Mouse (Mus musculus) CD4-positive, CD25-positive, alpha-beta regulatory T cell, adult 2 months (primary cell): ENCODE results near the gene Gmds.

ENCODE experiments used
- DNase-seq: peaks from one replicate; pipeline ENCODE4 v3.0.0-alpha.2; 2012; ENCODE audit warnings: low read depth, low spot score

The Gmds gene

DNA sequence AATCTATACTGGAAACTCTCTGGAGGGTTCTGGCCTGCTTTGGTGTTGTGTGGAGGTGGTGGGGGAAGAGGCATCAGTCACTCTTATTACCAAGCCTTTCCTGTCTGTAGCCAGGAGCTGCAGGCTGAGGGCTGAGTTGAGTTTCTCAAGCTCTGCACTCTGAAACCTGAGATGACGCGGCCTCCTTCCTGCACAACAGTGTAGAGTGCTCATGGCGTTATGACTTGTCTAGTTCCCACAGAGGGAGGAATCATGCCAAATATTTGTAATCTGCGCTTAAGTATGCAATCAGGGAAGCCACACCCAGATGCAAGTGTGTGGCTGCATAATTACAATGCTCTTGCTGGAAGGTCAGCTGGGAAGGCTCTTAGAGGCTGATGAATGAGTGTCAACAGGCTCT lies 461.5 kb downstream of the Gmds start:
- no peak for DNase-seq

DNA sequence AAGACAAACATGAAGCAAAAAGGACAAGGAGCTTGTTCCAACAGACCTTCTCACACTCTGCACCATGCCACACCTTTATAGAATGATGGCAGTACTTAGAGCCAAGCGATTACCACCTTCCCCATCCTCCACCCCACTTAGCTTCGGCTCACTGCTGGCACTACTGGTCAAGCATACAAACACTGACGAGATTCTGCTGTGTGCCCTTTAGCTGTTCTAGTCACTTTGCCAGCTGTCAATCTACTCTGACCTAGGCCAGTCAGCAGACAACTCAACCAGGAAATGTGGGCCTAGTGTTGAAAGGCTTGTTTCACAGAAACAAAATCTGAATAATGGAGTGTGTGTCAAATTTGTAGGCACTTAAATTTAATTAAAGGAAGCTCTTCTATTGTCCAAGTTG lies 464.1 kb downstream of the Gmds start:
- no peak for DNase-seq

DNA sequence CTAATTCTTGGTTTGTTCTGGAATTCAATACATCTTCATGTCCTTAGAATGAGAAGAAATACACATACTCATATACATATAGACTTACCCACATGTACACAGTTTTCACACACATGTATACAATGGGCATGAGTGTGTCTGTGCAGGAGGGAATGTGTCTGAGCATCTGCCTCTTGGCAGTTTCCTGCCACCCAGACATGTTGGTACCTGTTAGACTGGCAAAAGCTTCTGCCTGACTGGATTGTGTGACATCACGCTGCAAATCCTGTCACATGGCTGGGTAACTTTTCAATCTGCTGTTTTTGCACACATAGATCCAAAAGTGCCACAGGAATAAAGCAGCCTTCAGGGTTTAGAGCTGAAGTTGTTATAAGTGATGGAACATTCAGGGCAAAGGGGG lies 465.3 kb downstream of the Gmds start:
- no peak for DNase-seq

DNA sequence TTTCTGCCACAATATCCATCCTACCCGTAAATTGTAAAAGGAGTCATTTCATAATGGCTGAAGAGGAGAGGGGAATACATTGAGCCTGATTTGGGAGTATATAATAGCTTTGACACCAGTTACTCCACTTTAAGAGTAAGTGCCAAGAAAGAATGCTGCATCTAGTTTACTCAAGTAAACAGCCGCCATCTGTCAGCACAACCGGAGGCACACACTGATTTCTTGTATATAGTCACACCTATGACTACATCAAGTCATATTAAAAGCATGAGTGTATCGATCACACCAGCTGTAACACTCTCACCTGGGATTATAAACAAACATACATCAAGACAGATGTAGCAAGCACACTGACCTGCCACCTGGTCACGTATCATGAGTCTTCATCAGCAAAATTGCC lies 473.8 kb downstream of the Gmds start:
- DNase-seq: no peak

DNA sequence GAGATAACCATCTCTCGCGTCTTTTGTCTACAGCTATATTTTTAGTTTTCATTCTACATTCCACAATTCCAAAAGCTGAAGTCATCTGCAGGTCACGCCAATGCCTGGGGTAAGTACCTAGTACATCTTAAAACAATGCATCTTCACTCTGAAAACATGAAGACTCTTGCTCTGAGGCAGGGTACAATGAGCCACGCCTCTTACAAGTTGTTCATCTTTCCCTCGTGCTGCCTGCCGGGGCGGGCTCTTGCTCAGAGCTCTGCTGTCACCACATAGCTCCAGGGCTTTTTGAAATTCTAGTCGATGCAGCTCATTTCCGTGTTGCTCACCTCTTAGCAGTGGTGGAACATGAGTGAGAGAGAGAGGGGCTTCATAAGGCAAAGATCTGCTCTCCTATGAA lies 475.1 kb downstream of the Gmds start:
- no peak for DNase-seq

DNA sequence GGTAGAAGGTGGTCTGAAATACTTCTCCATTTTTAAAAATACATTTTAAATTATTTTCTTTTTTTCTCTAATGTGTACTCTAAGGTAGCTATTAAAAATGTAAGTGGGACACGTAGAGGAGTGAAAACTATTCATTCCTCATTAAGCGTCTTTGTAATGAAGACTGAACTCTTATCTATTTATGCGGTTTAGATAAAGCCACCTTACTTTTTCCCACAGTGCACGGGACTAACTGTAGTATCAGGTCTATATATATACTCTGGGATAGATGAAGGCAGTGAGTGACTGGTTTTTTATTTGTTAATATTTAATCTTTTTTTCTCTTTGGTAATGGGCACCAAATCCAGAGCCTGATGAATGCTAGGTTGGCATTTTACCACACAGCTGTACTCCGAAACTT lies 478.3 kb downstream of the Gmds start:
- no peak for DNase-seq

DNA sequence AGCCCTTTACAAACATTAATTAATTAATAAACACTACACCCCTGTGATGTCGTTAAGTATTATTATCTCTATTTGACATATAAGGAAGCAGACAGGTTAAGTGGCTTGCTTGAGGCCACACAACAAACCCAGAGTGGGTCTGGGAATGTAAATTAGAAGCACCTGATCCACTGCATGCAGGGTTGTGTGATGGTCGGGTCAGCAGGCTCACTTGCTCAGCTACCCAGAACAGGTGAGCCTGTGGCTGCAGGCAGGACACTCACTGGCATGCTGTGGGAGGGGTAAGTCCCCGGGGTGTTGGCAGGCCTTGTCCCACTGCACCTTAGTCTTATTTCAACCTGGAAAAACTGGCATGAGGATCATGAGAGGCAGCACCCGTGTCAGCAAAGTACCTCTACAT lies 484.5 kb downstream of the Gmds start:
- no peak for DNase-seq

DNA sequence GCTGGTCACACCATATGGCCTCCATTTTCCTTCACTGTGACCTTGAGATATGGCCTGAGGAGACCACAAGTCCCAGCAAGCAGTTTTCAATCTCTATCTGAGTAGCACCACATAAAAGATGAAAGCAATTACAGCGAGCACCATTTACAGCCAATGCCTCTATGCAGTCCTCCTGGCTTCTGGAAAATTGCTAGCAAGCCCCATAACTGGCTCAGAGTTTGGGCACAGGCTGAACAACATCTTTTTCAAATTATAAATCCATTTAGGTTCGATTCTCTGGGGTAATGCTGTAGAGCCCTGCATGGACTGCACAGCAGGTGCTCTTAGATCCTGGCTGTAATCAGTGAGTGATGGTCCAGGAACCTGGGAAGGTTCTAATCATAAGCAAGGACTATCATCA lies 485.0 kb downstream of the Gmds start:
- DNase-seq: no peak

DNA sequence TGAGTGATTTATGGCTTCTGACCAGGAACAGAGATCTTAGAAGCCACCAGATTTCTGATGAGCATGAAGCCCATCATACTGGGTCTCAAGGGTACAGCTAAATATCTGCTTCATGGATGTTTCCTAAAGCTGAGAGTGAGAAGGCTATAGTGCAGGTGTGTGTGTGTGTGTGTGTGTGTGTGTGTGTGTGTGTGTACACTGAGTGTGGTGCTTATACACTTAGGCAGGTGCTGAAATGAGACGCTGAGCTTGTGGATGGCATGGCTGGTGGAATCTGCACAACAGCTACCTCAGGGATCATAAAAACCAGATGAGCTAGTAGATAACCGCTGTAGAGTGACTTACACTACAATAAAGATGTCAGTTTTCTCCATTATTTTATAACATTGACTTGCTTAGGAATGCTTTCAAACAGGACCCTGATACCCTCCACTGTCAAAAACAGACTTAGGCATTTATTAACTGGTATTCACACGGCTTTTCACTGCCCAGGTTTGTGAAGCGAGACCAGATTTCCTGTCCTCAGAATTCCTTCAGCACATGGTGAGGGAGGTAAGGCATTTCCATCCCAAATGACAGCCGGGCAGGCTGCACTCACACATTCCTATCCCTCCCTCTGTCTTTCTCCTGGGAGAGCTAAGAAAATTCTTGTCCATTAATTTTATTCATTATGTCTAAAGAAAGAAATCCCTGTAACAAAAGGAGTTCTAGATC lies 489.1 kb downstream of the Gmds start:
- no peak for DNase-seq

DNA sequence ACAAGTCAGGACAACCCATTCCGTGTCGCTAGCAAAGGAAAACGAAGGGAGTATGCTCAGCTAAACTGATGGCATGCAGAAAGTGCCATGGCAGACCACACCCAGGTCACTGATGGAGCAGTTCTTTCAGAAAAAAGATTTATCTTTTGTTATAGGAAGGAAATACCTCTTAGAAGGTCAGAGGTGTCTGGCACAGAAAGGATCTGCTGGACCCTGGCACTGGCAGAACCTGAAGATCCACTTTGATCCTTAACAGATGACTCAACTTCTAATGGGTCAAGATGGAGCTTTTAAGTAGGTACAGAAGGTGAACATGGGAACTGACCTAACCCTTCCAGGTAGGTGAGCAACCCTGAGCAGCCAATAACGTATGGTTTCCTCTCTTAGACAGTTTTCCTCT lies 502.7 kb downstream of the Gmds start:
- DNase-seq: no peak

DNA sequence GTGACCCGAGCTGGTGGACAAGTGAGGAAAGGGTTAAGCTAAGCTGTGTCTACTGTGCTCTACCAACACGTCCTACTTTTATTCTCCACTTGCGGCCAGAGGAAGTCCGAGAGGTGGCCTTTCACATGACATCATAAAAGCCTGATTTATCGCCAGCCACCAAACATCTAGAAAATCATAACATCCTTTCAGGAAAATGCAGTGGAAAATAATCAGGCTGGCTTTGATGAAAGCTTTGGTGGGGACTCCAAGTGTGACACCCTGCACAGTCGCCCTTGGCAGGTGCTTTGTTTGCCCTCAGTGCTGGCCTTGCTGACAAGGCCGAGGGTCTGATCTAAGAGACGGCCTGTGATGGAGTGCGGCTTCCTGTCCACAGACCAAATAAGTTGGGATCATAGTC lies 508.2 kb downstream of the Gmds start:
- DNase-seq: no peak

DNA sequence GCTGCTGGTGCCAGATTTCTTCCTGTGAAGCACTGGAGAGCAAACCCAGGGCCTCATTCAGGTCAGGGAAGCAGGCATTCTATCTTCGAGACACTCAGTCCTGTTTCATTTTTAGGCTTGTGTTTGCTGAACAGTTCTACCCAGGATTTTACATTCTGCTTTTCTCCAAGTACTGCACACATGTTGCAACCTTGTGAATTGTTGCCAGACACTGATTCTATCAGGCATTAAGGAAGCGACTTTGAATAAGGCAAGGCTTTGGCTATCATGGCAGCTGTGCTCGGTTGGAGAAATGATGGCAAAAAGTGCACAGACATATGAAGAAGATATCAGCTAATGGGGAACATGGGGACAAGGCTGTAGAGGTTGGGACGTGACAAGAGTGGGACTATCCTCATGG lies 510.1 kb downstream of the Gmds start:
- no peak for DNase-seq

DNA sequence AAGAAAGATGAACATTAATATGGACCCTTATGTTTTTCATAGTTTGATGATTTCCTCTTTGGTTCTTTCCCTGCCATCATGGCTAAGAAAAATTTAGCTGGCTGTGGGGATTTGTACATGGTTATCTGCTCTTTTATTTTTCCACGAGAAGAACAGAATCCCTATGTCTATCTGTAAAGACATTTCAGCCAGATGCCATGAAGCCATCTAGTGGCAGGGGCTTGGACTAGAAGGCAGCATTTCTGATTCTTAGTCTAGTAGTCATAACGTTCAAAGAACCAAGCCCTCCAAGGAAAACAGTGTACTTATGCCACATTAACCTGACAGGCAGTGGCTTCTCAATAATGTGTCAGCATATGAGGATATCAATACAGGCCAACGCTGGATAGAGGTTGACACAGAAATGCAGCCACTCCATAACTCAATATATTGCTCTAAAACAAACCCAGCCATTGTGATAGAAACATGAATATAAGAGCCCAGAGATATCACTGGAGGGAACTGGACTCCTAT lies 510.7 kb downstream of the Gmds start:
- no peak for DNase-seq

DNA sequence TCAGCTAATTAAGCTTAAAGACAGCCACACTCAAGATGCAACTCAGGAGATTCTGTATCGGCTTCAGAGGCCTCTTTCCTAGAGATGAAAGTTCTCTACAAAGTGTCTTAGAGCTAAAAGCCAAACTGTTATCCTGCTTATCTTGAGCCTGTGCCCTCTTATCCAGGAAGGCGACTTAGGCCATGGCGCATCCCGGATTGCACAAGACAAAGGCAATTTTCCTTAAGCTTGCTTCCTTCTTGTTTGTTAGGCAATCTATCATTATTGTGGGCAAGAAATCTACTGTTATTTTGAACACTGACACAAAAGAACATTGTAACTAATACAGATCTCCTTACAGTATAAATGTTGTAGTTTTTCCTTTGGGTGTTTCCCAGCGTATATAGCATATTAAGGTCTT lies 511.4 kb downstream of the Gmds start:
- DNase-seq: no peak

DNA sequence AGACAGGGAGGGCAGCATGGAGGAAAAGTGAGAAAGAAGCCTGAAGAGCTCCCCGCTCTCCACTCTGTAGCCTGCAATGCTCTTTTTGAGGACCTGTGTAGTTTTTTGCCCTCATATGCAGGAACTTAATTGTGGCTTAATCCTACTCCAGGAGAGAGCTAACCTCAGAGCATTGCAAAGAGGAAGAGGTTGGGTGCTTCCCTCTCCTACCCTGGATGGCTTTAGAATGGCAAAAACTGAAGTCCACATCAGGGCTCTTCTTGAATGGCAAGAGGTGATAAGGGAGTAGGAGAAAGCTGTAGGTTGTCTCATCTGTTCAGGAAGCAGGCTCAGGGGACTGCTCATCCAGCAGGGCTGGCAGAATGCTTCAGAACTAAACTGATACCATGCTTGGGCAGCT lies 513.4 kb downstream of the Gmds start:
- no peak for DNase-seq

DNA sequence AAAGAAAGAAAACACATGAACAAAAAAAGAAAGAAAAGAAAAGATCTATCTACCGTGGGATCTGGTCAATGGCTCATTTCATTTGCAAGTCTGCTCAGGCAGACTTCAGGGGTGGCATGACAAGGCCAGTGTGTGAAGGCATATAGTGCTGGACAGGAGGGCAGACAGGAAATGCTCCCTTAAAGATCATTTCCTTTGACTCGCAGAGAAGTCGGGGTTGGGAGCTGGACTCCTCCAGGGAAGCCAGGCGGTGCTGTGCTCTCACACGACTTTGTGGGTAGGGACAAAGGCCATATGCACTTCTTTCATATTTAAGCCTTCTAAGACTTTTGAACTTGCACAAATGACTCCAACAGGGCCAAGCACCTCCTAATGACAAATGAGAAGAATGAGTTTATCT lies 515.2 kb downstream of the Gmds start:
- no peak for DNase-seq

DNA sequence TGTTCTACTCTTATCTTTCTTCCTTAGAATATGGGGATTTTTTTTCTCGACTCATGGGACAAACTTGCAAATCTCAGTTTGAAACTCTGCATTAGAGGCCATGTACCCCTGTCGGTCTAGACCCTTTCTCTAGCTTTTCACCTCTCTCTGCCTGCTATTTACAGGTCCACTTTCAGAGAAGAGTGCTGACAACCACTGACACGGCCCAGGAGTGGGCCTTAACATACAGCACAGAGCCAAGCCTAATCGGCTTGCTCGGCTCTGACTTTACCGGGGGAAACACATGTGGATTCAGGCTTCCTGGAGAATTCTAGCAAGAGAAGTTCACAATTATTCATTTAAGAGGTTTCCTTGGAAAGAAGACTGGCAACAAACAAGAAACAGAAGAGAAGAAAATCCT lies 517.5 kb downstream of the Gmds start:
- DNase-seq: no peak

DNA sequence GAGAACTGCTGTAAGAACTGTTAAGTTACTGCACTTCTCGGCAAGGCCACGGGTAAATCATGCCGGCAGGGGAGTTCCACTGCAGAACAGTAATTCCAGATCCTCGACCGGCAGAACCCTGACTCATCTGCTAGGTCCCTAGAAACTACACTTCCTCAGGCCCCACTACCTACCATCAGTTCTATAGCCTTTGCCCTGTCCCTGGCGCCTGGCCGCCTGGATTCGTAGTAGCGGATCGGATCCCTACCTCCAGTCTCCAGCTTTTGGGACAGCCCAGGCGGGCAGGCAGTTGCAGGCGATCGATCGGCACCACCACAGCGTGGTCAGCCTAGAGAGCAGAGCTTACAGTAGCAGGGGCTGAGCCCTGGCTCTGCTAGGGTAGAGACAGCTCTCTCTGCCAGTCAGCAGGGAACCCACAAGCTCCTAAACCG lies 517.9 kb downstream of the Gmds start:
- no peak for DNase-seq

DNA sequence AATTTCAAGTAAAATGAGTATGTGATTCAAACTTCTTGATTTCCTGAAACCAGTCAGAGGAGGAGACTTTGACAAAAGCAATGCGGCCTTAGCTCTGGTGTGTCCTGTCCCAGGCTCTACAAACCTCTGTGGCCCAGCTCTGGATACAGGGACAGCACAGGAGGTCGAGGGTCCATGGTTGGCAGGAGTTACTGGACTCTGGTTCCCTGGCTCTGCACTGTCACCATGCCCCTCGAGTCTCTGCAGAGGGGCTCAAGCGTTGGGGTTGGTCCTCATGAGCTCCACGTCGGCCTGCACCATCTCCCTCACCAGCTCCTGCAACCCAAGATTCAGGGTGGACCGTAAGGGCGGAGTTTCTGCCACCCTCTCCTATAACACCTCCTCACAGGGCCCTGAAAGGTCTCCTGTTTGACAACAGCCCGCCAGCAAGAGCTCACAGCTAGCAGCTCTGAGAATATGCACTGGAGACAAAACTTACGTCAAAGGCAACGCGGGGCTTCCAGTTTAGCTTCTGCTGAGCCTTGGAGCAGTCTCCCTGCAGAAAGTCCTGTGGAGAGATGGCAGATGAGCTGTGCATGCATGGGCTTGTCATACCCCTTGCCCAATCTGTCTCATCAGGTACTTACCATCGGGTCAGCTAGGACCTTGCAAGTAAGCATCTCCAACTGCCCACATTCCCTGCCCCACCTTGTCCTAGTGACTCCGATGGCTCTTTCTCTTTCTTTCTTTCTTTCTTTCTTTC lies 518.7 kb downstream of the Gmds start:
- no peak for DNase-seq

DNA sequence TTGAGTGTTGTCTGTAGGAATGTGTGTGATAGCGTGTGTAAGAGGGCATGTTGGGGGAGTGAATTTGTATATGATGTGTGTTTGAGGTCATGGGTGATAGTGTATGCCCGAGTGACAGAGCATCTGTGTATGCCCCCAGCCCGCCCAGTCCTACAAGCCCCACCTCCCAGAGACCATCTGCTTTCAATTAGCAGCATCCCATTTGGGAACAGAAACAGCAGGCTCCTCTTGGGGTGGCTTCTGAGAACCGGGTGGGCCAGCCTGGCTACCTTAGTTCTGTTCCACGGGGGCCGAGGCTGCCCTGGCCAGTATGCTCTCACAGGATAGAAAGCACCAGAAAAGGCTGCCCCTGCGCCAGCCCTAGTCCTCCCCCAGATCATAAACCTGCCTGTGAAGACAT lies 520.2 kb downstream of the Gmds start:
- no peak for DNase-seq

DNA sequence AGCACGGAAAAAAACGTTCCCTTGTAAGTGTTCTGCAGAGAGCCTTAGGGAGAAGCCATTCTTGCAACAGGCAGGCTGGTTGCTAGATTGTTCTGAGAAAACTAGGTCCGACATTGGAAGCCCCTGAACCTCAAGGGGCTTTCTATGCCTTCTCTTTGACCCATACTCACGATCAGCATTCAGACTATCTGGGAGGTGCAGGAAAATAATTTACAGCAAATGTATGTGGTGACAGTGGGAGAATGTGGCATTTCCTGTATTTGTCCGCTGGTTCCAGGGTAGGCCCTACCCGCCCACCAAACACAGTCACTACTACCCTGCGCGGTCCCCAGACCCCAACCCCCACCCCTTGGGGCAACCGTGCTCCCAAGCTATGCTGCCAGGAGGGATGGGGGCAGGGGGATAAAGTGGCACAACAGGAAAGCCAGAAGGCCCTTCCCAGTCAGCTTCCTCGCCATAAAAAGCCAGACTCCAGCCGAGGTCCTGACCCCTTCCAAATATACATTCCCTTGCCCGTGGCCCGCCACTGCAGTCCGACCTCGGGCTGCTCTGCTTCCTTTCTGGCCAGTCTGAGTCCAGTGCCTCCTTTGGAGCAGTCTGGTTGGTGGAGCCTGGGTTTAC lies 523.0 kb downstream of the Gmds start:
- no peak for DNase-seq

DNA sequence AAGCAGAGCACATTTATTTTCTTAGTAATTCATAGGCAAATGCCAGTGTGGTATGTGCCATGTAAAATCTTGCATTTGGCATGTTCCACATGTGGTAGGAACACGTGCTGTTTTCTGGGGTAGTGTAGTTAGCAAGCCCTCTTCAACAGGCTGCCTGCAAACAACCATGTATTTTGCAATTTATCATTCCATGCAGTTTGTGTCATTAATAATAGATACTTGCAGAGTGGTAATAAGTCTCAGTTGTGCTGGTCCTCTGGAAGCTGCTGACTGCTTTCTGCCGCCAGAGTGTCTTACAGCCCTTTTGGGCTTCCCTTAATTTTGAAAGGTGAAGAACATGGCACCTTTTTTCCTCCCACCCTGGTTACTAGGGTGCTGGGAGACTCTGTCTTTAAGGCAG lies 525.8 kb downstream of the Gmds start:
- no peak for DNase-seq

DNA sequence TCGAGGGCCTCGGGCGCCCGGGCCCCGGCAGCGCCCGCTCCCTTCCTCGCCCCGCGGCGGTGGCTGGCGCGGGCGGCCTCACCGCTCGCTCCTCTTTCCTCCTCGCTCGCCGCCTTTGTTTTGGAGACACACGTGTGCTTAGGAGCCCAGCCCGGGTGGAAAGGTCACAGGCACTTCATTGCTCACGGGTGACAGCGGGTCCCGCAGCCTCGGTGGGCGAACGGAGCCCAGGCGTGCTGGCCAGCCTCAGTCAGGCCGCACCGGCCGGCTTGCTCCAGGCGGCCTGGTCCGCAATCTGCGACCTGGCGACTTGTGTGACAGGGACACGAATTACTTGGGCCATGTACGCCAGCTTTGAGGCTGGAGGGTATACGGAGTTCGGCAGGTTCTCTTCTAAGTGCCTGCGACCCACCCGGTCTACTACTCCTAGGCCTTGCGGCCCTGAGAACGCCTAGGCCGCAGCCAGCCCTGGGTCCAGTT lies 527.0 kb downstream of the Gmds start:
- no peak for DNase-seq
